Mouse (Mus musculus) cerebellum, postnatal 4 days (tissue): Measurements from ENCODE around the gene Mrpl43.

ENCODE experiments used
- DNase-seq, 2 experiments: peaks; one replicate each; pipeline ENCODE4 v3.0.0; 2022; ENCODE audit warnings: low spot score in 2 of 2, mixed read lengths in 1 of 2

Gene Mrpl43

DNA sequence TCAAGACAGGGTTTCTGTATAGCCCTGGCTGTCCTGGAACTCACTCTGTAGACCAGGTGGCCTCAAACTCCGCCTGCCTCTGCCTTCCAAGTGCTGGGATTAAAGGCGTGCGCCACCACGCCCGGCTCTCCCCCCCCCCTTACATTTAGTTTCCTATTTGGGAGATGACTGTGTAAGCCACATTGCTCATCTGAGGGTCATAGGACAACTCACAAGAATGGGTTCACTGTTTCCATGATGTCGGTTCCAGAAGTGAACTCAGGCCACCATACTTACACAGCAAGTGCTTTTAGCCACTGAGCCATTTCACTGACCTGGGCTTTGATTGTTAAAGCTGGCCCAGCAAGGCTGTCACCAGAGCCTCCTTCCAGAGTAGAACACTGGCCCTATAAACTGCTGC lies 29.1 kb downstream of the Mrpl43 start:
- no peak for DNase-seq

DNA sequence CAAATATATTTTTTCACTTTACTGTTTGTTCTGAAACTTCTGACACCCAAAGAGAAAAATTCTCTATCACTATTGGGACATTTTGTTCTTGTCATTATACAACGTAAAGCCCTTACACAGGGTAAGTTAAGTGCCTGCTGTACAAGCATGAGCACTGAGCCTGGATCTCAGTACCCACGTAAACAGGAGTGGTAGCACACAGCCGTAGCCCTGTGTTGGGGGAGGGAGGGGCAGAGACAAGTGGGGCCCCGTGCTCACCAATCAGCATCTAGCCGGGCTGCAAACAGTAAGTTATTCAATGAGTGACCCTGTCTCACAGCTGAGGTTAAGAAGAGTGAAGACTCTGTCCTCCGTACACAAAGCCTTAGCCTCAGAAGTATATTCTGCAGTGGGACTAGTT lies 29.6 kb downstream of the Mrpl43 start:
- no peak for DNase-seq

DNA sequence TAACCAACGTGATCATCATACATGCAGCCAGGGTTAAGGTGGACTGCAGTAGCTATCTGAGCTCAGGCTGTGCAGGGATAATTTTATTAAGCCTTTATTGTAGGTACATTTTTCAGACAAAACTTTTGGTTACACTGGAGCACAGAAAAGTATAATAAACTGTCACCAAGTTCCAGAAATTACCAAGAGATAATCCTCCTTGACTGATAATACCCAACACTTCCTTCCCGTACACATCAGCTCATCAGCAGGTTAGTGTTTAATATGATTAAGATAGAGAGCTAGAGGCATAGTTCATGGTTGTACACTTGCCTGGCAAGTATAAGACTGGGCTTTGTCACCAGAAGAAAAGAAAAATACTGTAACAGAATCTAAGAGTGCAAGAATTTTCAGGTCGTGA lies 37.9 kb downstream of the Mrpl43 start:
- no peak for DNase-seq

DNA sequence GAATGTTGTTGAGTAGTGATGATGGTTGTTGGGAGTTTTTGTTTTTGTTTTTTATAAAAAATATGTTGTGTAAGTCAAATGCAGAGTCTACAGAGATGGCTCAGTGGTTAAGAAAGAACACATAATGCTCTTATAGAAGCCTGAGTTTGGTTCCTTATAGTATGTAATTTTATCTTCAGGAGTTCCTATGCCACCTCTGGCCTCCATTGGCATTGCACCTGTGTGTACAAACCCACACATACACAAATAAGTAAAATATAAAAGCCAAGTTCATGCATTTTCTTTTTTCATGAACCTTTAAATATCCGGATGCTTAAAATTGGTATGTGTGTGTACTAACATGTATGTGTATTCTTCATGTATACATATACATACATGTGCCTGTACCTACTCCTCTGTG lies 40.3 kb downstream of the Mrpl43 start:
- no peak for DNase-seq

DNA sequence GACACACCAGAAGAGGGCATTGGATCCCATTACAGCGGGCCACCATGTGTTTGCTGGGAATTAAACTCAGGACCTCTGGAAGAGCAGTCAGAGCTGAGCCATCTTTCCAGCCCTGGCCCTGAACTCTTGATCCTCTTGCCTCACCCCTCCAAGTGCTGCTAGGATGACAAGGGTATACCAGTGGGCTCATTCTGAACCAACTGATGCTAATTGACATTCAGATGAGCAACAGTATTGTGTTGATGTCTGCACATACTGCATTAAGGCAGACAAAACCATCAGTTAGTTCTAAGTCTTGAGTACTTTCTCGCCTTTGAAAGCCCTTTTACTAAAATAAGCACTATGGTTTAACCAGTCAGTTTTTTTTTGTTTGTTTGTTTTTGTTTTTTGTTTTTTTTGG lies 46.6 kb downstream of the Mrpl43 start:
- DNase-seq, result no peak
